Mouse (Mus musculus) lung, embryonic 16.5 days (tissue): ENCODE measurements at regions not wholly inside any gene's neighbourhood (a gene's known extent, or its start where the extent isn't known, plus 50 kb on each side); places are given as distances from the start of the nearest gene placed in this dataset.

Experiments used
- ATAC-seq: fragments of 200-750 bp; cut with Nextera tagmentation; 2 replicates; pipeline ENCODE4 v1.8.0; 2017; ENCODE audit warnings: low read depth, mild to moderate bottlenecking, moderate library complexity
- H3K27ac ChIP-seq: fragments of 300-500 bp; sonication (generic); 2 replicates; pipeline ENCODE4 v1.5.1; 2014; ENCODE audit warnings: mild to moderate bottlenecking, control low read depth, low read length
- H3K27me3 ChIP-seq: fragments of 300-500 bp; sonication (generic); 2 replicates; pipeline ENCODE4 v1.6.1; 2014; ENCODE audit warnings: low read depth, low read length, mixed read lengths; ENCODE audit not compliant: control insufficient read depth, insufficient read depth
- H3K36me3 ChIP-seq: fragments of 300-500 bp; sonication (generic); 2 replicates; pipeline ENCODE4 v1.6.1; 2014; ENCODE audit warnings: low read length; ENCODE audit not compliant: control insufficient read depth, insufficient read depth
- H3K4me1 ChIP-seq: fragments of 300-500 bp; sonication (generic); replicated peaks from 2 replicates; pipeline ENCODE4 v1.6.1; 2014; ENCODE audit warnings: low read length, mixed read lengths; ENCODE audit not compliant: control insufficient read depth, insufficient read depth
- H3K4me2 ChIP-seq: fragments of 300-500 bp; sonication (generic); 2 replicates; pipeline ENCODE4 v1.6.1; 2014; ENCODE audit warnings: low read depth, low read length, control low read depth
- H3K4me3 ChIP-seq: fragments of 300-500 bp; sonication (generic); 2 replicates; pipeline ENCODE4 v1.5.1; 2014; ENCODE audit warnings: mild to moderate bottlenecking, low read length, control low read depth
- H3K9ac ChIP-seq: fragments of 300-500 bp; sonication (generic); 2 replicates; pipeline ENCODE4 v1.6.1; 2014; ENCODE audit warnings: low read length, control low read depth
- H3K9me3 ChIP-seq: fragments of 300-500 bp; sonication (generic); 2 replicates; pipeline ENCODE4 v1.6.1; 2016; ENCODE audit warnings: low read length; ENCODE audit not compliant: control insufficient read depth
- WGBS: fragments of 180-500 bp; shearing (Covaris S2); extraction: QIAGEN DNeasy Blood & Tissue Kit; methylation state at CpG from one replicate; pipeline ENCODE4 v1.1.7; 2014; 5-methylcytosine and 5-hydroxymethylcytosine counted together

DNA sequence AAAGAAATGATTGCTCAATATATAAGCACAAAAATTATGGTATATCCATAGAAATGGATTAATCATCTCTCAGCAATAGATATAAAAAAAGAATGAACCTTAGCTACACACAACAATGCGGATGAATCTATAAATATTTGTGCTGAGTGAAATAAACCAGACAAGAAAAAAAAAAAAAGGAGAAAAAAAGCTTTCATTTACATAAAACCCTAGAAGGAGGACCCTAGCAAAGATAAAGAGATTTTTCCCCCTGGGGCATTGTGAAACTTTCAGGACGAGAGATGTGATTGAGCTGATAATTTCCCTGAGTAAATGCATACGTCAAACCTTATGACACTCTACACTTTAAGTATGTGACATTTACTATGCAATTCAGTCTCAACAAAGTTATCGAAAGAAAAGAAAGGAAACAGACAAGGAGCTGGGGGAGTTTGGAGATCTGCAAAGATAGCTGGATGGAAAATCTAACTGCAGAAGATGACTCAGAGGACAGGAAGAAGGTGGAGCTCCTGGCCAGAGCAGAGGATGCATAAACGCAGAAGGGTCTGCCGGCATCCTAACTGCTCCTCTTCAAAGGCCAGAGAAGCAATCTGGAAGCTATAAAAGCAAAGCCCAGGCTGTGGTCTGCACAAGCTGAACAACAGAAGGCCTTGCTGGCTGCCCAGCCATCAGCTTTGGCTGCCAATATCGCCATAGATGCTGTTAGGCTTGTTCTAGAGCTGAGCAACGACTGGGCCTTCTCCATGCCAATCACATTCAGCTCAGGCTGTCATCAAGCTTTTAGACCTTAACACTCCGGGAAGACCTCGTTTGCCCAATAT lies 115.6 kb upstream of the Nabp1 start:
- no peaks in the 10 kb centered on the region; the same call in 1 of the 2 replicates for H3K4me1 ChIP-seq
- ATAC-seq = no peak
- H3K9ac ChIP-seq = no peak overlapping the region
- no peak overlapping the region for H3K27ac ChIP-seq
- no peak overlapping the region for H3K4me2 ChIP-seq
- 46% methylated on average over 10 of the region's 10 CpGs for WGBS
- no peak overlapping the region for H3K4me3 ChIP-seq
- no peaks in the 10 kb centered on the region for H3K36me3 ChIP-seq
- no peaks in the 10 kb centered on the region for H3K9me3 ChIP-seq
- no peaks in the 10 kb centered on the region for H3K27me3 ChIP-seq

DNA sequence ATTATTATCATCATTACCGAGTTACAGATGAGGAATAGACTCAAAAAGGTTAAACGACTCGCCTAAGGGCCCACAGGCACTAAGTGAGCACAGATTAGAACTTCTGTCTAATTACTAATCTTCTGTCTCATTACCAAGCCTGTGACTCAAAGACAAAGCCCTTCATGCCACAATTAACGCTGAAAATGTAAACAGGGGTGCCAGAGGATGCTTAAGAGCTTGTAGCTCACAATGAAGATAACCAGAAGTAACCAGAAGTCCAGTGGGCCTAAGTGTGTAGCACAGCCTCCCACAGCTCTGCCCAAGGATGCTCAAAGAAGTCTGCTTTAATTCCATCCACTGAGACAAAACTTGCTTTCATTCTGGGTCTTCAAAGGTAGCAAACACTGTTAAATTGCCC lies 113.7 kb upstream of the Nabp1 start:
- H3K9ac ChIP-seq = no peak overlapping the region
- ATAC-seq = no peak
- no peaks in the 10 kb centered on the region for H3K36me3 ChIP-seq
- no peak overlapping the region for H3K4me3 ChIP-seq
- no peaks in the 10 kb centered on the region for H3K9me3 ChIP-seq
- H3K4me1 ChIP-seq = no peaks in the 10 kb centered on the region
- WGBS = 25% methylated on average over 4 of the region's 4 CpGs
- no peaks in the 10 kb centered on the region for H3K27me3 ChIP-seq
- H3K4me2 ChIP-seq = no peak overlapping the region
- no peak overlapping the region for H3K27ac ChIP-seq

DNA sequence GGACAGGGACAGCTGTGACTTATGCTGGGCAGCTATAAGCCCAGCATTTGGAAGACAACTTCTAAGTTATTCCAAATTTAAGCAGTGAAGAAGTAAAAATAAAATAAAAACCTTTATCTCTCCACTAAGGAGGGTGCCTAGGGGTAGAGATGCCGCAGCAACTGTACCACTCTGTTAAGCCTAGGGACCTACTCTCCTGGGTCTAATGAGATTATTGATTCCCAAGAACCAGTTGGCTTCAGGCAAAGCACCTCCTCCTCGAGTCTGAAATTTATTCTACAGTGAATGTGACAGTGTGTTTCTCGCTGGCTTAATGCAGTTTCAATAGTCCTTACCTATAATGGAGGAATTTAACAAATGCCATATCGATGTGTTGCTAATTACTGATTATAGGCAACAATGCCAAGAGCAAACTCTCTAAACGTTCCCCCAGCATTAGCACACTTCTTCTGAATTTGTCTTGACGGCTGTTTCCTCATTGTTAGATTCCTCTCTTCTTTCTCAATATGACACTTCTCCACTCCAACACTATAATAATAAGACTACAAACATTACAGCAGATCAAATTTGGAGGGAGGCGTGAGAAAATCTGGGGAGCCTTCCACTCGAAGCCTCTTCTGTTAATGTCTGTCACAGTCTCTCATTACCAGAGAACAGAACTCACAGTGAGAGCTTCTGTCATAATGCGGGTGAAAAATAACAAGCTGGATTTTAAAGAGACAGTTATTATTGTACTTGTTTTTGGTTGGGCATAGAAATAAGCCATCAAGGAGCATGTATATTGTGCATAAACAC lies 112.6 kb upstream of the Nabp1 start:
- no peak for ATAC-seq
- whole genome bisulfite sequencing = 65% methylated on average over 9 of the region's 9 CpGs

DNA sequence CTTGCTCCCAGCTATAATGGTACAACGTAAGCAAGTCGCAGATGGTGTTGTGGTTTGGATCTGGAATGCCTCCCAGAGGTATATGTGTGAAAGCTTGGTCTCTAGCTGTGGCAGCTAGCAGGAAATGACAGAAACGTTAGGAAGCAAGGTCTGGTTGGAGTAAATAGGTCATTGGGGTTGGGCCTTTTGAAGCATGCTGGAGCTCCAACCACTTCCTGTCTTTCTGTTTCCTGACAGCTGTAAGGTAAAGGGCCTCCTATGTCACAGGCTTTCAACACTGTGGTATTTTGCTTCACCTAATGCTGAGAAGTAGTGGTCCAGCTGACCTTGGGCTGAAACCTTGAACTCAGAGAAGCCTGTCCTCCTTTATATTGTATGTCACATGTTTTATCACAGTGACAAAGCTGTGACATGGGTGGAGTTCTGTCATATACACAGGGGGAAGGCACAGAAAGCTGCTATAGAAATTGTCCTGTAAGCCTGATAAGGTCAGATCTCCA lies 106.8 kb upstream of the Nabp1 start:
- no peak overlapping the region for H3K9ac ChIP-seq
- no peaks in the 10 kb centered on the region for H3K4me1 ChIP-seq
- 39% methylated on average over 3 of the region's 3 CpGs for WGBS
- no peak overlapping the region for H3K27ac ChIP-seq
- peak; percentile 34 for ATAC-seq
- H3K27me3 ChIP-seq = no peaks in the 10 kb centered on the region
- no peak overlapping the region for H3K4me3 ChIP-seq
- H3K9me3 ChIP-seq = no peaks in the 10 kb centered on the region
- H3K36me3 ChIP-seq = no peaks in the 10 kb centered on the region
- H3K4me2 ChIP-seq = no peak overlapping the region

More for the DNA sequence above, 112.6 kb upstream of the Nabp1 start:
- Histone ChIP-seq H3K4me1 (no peaks in the 10 kb centered on the region), H3K4me3 (no peak overlapping the region), H3K9ac (no peak overlapping the region), H3K27me3 (no peaks in the 10 kb centered on the region), H3K36me3 (no peaks in the 10 kb centered on the region), H3K9me3 (no peaks in the 10 kb centered on the region), H3K4me2 (no peak overlapping the region), H3K27ac (no peak overlapping the region)

DNA sequence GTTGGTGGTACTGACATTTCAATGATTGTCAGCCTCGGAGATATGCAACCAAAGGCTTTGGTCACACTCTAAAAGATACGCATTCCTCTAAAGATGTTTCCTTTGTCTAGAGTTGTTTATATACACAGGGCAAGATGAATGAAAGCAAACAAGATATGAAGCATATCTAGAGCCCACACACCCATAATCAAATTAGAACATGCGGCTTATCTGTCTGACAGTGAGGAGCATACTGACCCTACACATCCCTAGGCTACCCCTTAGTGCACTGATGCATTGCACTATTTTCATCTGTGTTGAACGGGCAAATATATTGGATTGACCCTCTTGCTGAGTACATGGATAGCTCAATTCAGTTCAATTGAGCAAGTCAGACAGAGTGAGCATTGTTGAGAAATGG lies 105.6 kb upstream of the Nabp1 start:
- no peak for ATAC-seq
- no peak overlapping the region for H3K9ac ChIP-seq
- 48% methylated on average over 4 of the region's 4 CpGs for WGBS
- H3K27ac ChIP-seq = no peak overlapping the region
- no peaks in the 10 kb centered on the region for H3K27me3 ChIP-seq
- no peaks in the 10 kb centered on the region for H3K9me3 ChIP-seq
- H3K36me3 ChIP-seq = no peaks in the 10 kb centered on the region
- H3K4me1 ChIP-seq = no peaks in the 10 kb centered on the region
- H3K4me2 ChIP-seq = no peak overlapping the region
- no peak overlapping the region for H3K4me3 ChIP-seq

DNA sequence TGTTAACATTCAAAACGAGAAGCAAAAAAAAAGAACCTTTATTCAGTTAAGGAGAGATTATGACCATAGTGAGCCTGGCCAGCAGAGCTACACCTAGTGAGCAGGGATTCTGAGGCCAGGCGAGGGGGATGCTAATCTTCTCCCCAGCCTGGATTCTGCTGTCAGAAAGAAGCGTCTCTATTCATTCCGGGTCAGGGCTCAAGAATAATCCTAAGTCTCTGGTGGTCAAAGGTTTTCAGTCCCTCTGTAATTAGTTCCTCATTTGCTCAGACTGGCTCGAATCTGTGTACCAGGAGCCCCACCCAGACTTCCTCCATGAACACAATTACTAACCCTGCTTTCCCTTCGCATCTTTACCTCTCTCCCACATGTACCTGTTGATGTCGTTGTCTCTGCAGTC lies 101.8 kb upstream of the Nabp1 start:
- H3K4me1 ChIP-seq = no peaks in the 10 kb centered on the region
- no peaks in the 10 kb centered on the region for H3K36me3 ChIP-seq
- H3K4me2 ChIP-seq = no peak overlapping the region
- no peak for ATAC-seq
- H3K9me3 ChIP-seq = no peaks in the 10 kb centered on the region
- WGBS = 56% methylated on average over 7 of the region's 7 CpGs
- H3K4me3 ChIP-seq = no peak overlapping the region
- no peaks in the 10 kb centered on the region for H3K27me3 ChIP-seq
- H3K9ac ChIP-seq = no peak overlapping the region
- H3K27ac ChIP-seq = no peak overlapping the region

DNA sequence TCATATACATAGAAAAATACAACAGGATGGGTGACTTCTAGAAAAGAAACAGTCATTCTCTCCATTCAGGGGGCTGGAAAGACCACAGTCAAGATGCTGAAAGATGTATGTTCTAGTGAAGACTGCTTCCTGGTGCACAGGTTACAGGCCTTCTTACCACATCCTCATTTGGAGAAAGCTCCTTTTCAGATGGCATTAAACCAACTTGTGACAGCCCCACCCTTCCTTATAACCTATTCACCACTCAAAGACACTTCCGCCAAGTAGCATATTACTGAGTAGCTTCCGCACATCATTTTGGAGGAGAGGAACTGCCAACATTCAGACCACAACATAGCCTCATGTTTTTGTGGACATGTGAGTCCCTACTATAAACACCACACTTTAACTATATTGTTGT lies 99.5 kb upstream of the Nabp1 start:
- H3K4me2 ChIP-seq = no peak overlapping the region
- H3K9me3 ChIP-seq = no peaks in the 10 kb centered on the region
- no peak overlapping the region for H3K4me3 ChIP-seq
- no peaks in the 10 kb centered on the region for H3K4me1 ChIP-seq
- H3K27ac ChIP-seq = no peak overlapping the region
- H3K36me3 ChIP-seq = no peaks in the 10 kb centered on the region
- ATAC-seq = no peak
- H3K27me3 ChIP-seq = no peaks in the 10 kb centered on the region
- no peak overlapping the region for H3K9ac ChIP-seq
- WGBS = 95% methylated on average over 2 of the region's 2 CpGs

DNA sequence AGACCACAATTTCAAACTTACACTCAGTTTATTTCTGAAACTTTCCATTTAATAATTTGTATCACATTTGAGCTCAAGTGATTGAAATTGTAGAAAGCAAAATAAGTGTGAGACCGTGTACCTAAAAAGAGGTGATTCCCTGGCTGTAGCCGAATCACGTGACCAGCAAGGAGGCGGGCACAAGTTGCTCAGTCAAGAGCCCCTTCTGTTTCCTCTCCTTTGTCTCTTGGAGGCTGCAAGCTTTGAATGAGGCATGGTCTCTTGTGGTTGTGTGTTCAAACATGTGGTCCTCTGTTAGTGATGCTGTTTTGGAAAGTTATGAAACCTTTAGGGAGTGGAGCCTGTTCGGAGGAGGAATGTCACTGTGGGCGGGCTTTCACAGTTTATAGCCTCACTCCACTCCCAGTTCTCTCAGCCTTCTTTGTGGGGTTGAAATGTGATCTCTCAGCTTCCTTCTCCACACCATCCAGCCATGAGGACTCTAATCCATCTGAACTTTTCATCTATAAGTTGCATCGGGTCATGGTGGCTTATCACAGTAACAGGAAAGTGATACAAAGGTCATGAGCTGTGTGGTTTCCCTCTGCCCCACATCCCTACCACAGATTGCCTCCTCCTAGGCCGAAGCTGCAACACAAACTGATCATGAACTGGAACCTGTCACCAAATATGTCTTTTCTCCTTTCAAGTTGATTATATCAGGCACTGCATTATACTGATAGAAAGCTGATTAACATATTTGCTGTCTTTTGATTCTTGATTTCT lies 94.3 kb upstream of the Nabp1 start:
- H3K9me3 ChIP-seq = no peaks in the 10 kb centered on the region
- H3K27ac ChIP-seq = no peak overlapping the region
- ATAC-seq = no peak
- H3K27me3 ChIP-seq = no peaks in the 10 kb centered on the region
- no peak overlapping the region for H3K9ac ChIP-seq
- no peaks in the 10 kb centered on the region for H3K36me3 ChIP-seq
- WGBS = 82% methylated on average over 8 of the region's 8 CpGs
- H3K4me3 ChIP-seq = no peak overlapping the region
- H3K4me2 ChIP-seq = no peak overlapping the region
- no peaks in the 10 kb centered on the region for H3K4me1 ChIP-seq

DNA sequence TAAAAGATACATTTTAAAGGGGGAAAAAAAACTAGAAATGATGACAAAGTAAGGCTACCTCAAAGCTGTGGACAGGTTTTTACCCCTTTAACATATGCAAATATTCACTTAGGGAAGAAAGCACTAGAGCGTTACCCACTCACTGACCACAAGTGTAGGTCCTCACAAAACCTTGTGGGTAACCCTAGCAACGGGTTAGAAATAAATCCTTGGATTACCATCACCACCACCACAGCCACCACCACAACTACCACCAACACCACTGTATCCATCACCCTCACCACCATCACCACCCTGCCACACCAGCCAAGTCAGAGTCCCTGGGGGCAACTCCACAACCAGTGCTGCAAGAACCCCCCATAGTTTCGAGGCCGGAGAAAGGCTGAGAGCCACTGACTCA lies 91.4 kb upstream of the Nabp1 start:
- no peak overlapping the region for H3K4me3 ChIP-seq
- H3K27me3 ChIP-seq = no peaks in the 10 kb centered on the region
- 86% methylated on average over 4 of the region's 4 CpGs for WGBS
- H3K4me2 ChIP-seq = no peak overlapping the region
- no peaks in the 10 kb centered on the region for H3K4me1 ChIP-seq
- ATAC-seq = no peak
- H3K9me3 ChIP-seq = no peaks in the 10 kb centered on the region
- no peak overlapping the region for H3K27ac ChIP-seq
- H3K36me3 ChIP-seq = no peaks in the 10 kb centered on the region
- H3K9ac ChIP-seq = no peak overlapping the region
